Mouse (Mus musculus) intestine, postnatal 0 days (tissue): ENCODE measurements around the gene 4430402I18Rik. TPM values are rescaled to one million over a fixed set of nuclear protein-coding genes. Genes with fewer than 3 reads are reported as not detected.

ENCODE experiments used
- ATAC-seq: fragments of 200-750 bp; cut with Nextera tagmentation; 2 replicates; pipeline ENCODE4 v1.8.0; 2017; ENCODE audit warnings: mild to moderate bottlenecking, moderate TSS enrichment, moderate library complexity
- H3K27ac ChIP-seq: fragments of 300-500 bp; sonication (generic); 2 replicates; pipeline ENCODE4 v1.5.1; 2014; ENCODE audit warnings: mild to moderate bottlenecking, low read depth, low read length, moderate library complexity
- H3K27me3 ChIP-seq: fragments of 300-500 bp; sonication (generic); replicated peaks from 2 replicates; pipeline ENCODE4 v1.6.1; 2014; ENCODE audit warnings: low read length, mixed read lengths; ENCODE audit not compliant: control insufficient read depth, insufficient read depth
- H3K36me3 ChIP-seq: fragments of 300-500 bp; sonication (generic); 2 replicates; pipeline ENCODE4 v1.6.1; 2014; ENCODE audit warnings: mild to moderate bottlenecking, moderate library complexity; ENCODE audit not compliant: control insufficient read depth, insufficient read depth
- H3K4me1 ChIP-seq: fragments of 300-500 bp; sonication (generic); replicated peaks from 2 replicates; pipeline ENCODE4 v1.6.1; 2014; ENCODE audit warnings: antibody characterized with exemption, low read length, mixed read lengths; ENCODE audit not compliant: control insufficient read depth, insufficient read depth
- H3K4me2 ChIP-seq: fragments of 300-500 bp; sonication (generic); replicated peaks from 2 replicates; pipeline ENCODE4 v1.6.1; 2014; ENCODE audit warnings: low read depth, mild to moderate bottlenecking, moderate library complexity
- H3K4me3 ChIP-seq: fragments of 300-500 bp; sonication (generic); 2 replicates; pipeline ENCODE4 v1.5.1; 2014; ENCODE audit warnings: low read depth, low read length
- H3K9ac ChIP-seq: fragments of 300-500 bp; sonication (generic); 2 replicates; pipeline ENCODE4 v1.6.1; 2014; ENCODE audit warnings: mild to moderate bottlenecking, low read depth, low read length
- H3K9me3 ChIP-seq: fragments of 300-500 bp; sonication (generic); 2 replicates; pipeline ENCODE4 v1.6.1; 2016; ENCODE audit warnings: mixed run types; ENCODE audit not compliant: control insufficient read depth
- CTCF ChIP-seq: sonication (generic); IDR thresholded peaks from 2 replicates; pipeline ENCODE4 v1.5.1; 2016; ENCODE audit warnings: low read depth, mild to moderate bottlenecking, control low read depth, antibody characterized with exemption, moderate library complexity
- WGBS: fragments of 180-500 bp; shearing (Covaris S2); extraction: QIAGEN DNeasy Blood & Tissue Kit; methylation state at CpG from one replicate; pipeline ENCODE4 v1.1.7; 2014; 5-methylcytosine and 5-hydroxymethylcytosine counted together
- polyA plus RNA-seq: library from polyadenylated mRNA; unstranded; fragments of >200 nt; fragmentation: Nextera tagmentation; extraction: Ambion mirVana; gene quantifications from 2 replicates; pipeline ENCODE4 v1.2.1, GENCODE M21; 2015

The 4430402I18Rik gene
- polyA plus RNA-seq, 1 experiment from 2014 or later = 3.8 TPM

DNA sequence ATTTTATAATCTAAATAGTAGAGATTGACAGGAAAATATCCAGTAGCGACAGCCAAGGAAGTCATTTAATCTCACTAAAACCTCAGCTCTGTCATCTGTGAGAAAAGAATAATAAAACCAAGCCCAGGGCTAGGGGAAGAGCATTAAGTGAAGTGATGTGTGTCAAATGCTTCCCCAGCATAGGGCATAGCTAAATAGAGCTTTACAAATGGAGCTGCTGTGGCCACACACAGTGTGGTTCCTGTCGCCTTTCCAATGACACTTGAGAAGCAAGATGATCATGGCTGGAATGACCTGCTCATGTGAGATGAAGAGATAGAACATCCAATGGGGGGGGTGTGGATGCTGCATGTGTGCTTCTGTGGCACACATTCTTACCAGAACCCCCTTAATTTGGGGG is 65.5 kb downstream of the 4430402I18Rik start:
- Histone ChIP-seq H3K27me3 (no peaks in the 10 kb centered on the region), H3K4me3 (no peak overlapping the region), H3K9me3 (no peaks in the 10 kb centered on the region), H3K27ac (no peak overlapping the region), H3K4me2 (no peak overlapping the region), H3K9ac (no peak overlapping the region), H3K36me3 (no peaks in the 10 kb centered on the region), H3K4me1 (no peaks in the 10 kb centered on the region)
- no peak for TF ChIP-seq CTCF
- ATAC-seq = no peak
- whole genome bisulfite sequencing = 88% methylated on average over 2 of the region's 2 CpGs

DNA sequence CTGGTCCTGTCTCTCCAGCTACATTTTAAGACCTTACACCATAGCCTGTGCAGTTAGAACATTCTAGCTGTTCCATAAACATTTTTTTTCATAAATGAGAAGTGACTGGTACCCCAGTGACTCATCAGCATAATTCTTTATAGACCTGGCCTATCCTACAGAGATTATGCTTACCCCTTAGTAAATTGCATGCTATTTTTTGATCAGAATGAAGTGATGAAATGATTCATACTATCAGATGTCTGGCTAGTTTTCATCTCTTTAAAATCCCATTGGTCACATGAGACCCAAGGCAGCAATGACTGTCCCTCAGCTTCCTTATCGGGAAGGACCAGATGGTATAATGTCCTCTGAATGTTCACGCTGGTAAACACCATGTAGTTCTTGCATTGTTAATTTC is 66.8 kb downstream of the 4430402I18Rik start:
- no peak overlapping the region for H3K4me3 ChIP-seq
- H3K4me1 ChIP-seq = no peaks in the 10 kb centered on the region
- H3K4me2 ChIP-seq = no peak overlapping the region
- no peak overlapping the region for H3K9ac ChIP-seq
- no peaks in the 10 kb centered on the region for H3K9me3 ChIP-seq
- no peak overlapping the region for H3K27ac ChIP-seq
- TF ChIP-seq CTCF = no peak
- 91% methylated on average over 2 of the region's 2 CpGs for WGBS
- H3K36me3 ChIP-seq = no peaks in the 10 kb centered on the region
- H3K27me3 ChIP-seq = no peaks in the 10 kb centered on the region
- no peak for ATAC-seq

DNA sequence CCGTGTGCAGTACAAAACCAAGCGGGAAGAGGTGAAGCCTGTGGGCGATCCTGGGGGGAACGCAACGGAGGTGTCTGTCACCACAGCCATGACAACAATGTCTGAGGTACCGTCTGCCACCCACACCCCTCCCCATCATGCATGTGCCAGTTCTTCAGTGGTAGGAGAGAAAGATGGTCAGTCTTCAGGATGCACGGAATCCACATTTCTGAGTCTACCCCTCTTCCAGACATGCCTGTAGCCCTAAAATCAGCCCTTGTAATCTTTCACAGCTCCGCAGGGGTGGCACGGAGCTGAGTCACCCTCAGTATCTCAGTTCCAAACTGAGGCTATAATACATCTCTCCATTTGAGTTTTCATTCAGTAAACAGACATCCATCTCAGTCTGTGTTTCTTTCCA is 70.1 kb downstream of the 4430402I18Rik start:
- 83% methylated on average over 9 of the region's 9 CpGs for WGBS
- Histone ChIP-seq H3K27me3 (no peaks in the 10 kb centered on the region), H3K4me2 (no peak overlapping the region), H3K36me3 (no peaks in the 10 kb centered on the region), H3K4me3 (no peak overlapping the region), H3K4me1 (no peaks in the 10 kb centered on the region), H3K9me3 (no peaks in the 10 kb centered on the region), H3K9ac (no peak overlapping the region), H3K27ac (no peak overlapping the region)
- ATAC-seq = no peak
- TF ChIP-seq CTCF = no peak

DNA sequence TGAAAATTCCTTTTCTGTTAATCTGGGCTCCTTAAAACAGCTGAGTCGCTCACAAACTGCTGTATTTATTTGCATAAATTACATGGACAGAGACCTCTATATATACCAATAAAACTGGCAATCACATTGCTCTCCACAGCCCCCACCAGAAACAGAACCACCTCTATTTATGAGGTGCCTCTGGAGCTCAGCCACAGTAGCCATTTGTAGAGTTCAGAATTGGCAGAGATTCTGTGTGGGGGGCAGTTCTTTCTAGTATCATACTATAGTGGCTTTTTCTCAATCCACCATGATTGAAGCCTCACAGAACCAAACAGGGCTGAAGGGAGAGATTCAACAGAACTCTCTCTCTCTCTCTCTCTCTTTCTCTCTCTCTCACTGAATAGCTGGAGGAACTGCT is 71.0 kb downstream of the 4430402I18Rik start:
- H3K9ac ChIP-seq = no peak overlapping the region
- 64% methylated on average over 1 of the region's 1 CpGs for WGBS
- ATAC-seq = no peak

DNA sequence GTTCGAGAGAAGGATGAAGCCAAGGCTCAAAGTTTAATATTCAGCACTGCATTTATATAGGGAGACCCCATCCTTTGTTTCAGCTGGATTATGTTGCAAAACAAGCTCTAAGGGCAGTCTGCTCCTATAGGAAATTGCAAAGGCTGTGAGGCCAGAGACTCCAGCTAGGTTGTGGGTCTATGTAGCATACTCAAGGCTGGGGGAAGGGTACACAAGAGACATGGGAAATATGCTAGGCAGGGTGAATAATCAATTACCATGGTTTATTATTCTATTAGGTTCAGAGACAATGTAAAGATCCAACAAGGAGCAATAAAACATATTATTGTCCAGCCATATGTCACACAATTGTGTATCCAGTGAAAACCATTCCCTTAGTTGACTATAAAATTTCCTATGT is 75.7 kb downstream of the 4430402I18Rik start:
- Histone ChIP-seq H3K9me3 (no peaks in the 10 kb centered on the region), H3K27me3 (no peaks in the 10 kb centered on the region), H3K27ac (no peak overlapping the region), H3K4me1 (no peaks in the 10 kb centered on the region), H3K4me3 (no peak overlapping the region), H3K4me2 (no peak overlapping the region), H3K9ac (no peak overlapping the region), H3K36me3 (no peaks in the 10 kb centered on the region)
- no peak for TF ChIP-seq CTCF
- ATAC-seq = no peak
- 97% methylated on average over 1 of the region's 1 CpGs for WGBS

More for the DNA sequence above, 71.0 kb downstream of the 4430402I18Rik start:
- H3K36me3 ChIP-seq = no peaks in the 10 kb centered on the region
- H3K4me2 ChIP-seq = no peak overlapping the region
- H3K27ac ChIP-seq = no peak overlapping the region
- no peak for TF ChIP-seq CTCF
- H3K27me3 ChIP-seq = no peaks in the 10 kb centered on the region
- no peaks in the 10 kb centered on the region for H3K9me3 ChIP-seq
- no peaks in the 10 kb centered on the region for H3K4me1 ChIP-seq
- no peak overlapping the region for H3K4me3 ChIP-seq

DNA sequence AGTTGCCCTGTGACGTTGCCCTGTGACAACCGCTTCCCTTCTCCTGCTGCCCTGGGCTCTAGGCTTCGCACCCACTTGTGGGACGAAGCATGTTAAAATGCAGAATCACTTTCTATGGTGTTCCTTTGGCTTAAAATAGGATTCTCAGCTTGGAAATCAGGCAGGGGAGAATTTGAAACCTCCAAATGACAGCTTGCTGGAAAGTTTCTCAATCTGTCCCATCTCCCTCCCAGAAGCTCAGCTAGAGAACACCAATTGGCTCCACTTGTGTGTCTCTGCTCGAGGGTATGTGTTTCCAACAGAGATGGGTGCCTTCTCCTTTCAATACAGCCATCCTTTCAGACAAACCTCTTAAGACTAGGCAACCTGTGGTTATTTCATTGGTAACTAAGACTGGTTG is 76.4 kb downstream of the 4430402I18Rik start:
- H3K9me3 ChIP-seq = no peaks in the 10 kb centered on the region
- H3K9ac ChIP-seq = no peak overlapping the region
- 82% methylated on average over 5 of the region's 5 CpGs for WGBS
- no peaks in the 10 kb centered on the region for H3K4me1 ChIP-seq
- no peak for ATAC-seq
- no peak for TF ChIP-seq CTCF
- no peak overlapping the region for H3K4me2 ChIP-seq
- no peaks in the 10 kb centered on the region for H3K27me3 ChIP-seq
- H3K36me3 ChIP-seq = no peaks in the 10 kb centered on the region
- no peak overlapping the region for H3K27ac ChIP-seq
- no peak overlapping the region for H3K4me3 ChIP-seq

DNA sequence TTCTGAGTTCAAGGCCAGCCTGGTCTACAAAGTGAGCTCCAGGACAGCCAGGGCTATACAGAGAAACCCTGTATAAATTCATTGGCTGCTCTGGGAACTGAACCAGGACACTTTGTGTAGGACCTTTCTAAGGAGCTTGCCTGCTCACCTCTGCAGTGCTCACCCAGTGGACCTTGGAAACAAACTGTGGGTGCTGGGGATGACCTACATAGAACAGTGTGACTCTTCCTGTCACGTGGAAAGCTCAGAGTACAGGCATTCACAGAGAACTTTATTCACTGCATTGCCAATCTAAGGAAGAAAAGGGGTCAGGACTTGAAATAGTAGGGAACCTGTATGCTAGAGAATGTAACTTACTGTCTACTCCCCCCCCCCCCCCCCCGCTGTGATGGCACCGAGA is 78.3 kb downstream of the 4430402I18Rik start:
- Histone ChIP-seq H3K4me3 (no peak overlapping the region), H3K4me1 (no peaks in the 10 kb centered on the region), H3K4me2 (no peak overlapping the region), H3K36me3 (no peaks in the 10 kb centered on the region), H3K27me3 (no peaks in the 10 kb centered on the region), H3K9ac (no peak overlapping the region), H3K27ac (no peak overlapping the region), H3K9me3 (no peaks in the 10 kb centered on the region)
- no peak for ATAC-seq
- TF ChIP-seq CTCF = no peak
- WGBS = 85% methylated on average over 3 of the region's 3 CpGs
